Mouse (Mus musculus): ENCODE measurements around the gene Teddm1b. TPM values are rescaled to one million over a fixed set of nuclear protein-coding genes. Genes with fewer than 3 reads are reported as not detected.

The Teddm1b gene
- polyA plus RNA-seq, 1 experiment, result not detected

DNA sequence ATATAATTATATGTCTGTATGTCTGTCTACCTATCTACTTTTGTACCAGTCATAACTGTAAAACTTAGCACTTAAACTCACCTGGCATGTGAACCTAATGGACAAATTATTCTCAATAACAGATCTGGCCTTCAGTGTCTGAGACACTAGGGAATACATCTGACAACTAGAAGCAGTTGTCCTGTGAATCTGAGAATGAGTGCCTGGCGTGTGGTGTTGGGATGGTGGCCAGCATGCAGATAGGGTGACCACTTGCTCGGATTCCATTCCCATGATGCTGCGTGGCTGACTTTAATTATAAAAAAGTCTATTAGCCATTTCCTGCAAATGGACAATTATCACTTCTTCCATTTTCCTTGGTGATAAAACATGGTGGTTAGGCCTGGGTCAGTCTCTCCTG is 31.7 kb downstream of the Teddm1b start:
- Histone ChIP-seq H3K4me3 (replicated peaks; ENCODE audit: insufficient read depth, low read depth, low read length) (no peak overlapping the region), H3K27me3 (ENCODE audit: control insufficient read depth, insufficient read depth, low read length) (no peaks in the 10 kb centered on the region), H3K27ac (ENCODE audit: insufficient read depth, low read length) (no peak overlapping the region), H3K4me1 (ENCODE audit: control insufficient read depth, insufficient read depth, low read length) (no peaks in the 10 kb centered on the region)
- WGBS, result 65% methylated on average over 3 of the region's 3 CpGs
- no peak for DNase-seq
- TF ChIP-seq POLR2A (IDR thresholded peaks at IDR 0.05; ENCODE audit: borderline replicate concordance, insufficient read depth, low read length) (no peak), CTCF (IDR thresholded peaks at IDR 0.05; ENCODE audit: borderline replicate concordance, insufficient read depth, low read depth, low read length) (no peak)

DNA sequence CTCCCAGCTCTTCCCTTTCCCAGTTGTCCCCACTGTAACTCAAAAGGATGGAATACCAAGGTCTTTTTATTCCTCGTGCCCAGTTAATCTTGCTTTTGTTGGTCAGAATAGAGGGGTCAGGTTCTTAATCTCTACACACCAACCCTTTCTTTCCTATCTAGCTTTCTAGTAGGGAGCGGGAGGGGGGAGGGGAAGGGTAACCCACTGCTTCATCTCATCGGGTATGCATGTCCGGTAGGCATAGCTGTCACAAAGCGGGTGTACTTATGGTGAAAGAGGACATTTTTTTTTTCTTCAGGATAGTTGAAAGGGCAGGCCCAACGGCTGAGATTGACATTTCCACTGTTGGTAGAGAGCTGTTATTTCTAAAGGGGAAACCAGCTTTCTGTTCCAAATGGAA is 34.1 kb downstream of the Teddm1b start:
- WGBS, result 81% methylated on average over 6 of the region's 6 CpGs
- TF ChIP-seq POLR2A (IDR thresholded peaks at IDR 0.05; ENCODE audit: borderline replicate concordance, insufficient read depth, low read length) (no peak), CTCF (IDR thresholded peaks at IDR 0.05; ENCODE audit: borderline replicate concordance, insufficient read depth, low read depth, low read length) (no peak)
- Histone ChIP-seq H3K27ac (ENCODE audit: insufficient read depth, low read length) (no peak overlapping the region), H3K27me3 (ENCODE audit: control insufficient read depth, insufficient read depth, low read length) (no peaks in the 10 kb centered on the region), H3K4me1 (ENCODE audit: control insufficient read depth, insufficient read depth, low read length) (no peaks in the 10 kb centered on the region), H3K4me3 (replicated peaks; ENCODE audit: insufficient read depth, low read depth, low read length) (no peak overlapping the region)
- DNase-seq, result no peak

DNA sequence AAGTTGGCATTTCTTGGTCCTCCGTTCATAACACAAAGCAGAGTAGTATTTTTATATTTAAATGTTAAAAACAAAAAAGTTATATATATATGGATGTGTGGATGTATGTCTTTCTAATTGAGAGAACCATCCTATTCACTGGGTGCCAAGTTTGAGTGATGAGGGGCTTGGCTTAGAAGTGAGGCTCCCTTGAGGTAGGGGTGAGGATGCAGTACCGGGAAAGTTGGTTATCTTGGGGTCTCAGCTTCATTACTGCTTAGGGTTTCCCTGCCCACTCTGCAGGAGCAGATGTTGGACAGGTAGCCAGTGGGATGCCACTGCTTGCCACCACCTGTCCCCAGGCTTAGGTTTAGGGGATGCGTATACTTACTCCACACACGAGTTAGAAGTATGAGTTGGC is 34.6 kb downstream of the Teddm1b start:
- H3K4me1 ChIP-seq (ENCODE audit: control insufficient read depth, insufficient read depth, low read length), result no peaks in the 10 kb centered on the region
- 83% methylated on average over 4 of the region's 4 CpGs for WGBS
- no peak overlapping the region for H3K4me3 ChIP-seq (replicated peaks; ENCODE audit: insufficient read depth, low read depth, low read length)
- TF ChIP-seq CTCF (IDR thresholded peaks at IDR 0.05; ENCODE audit: borderline replicate concordance, insufficient read depth, low read depth, low read length) (no peak), POLR2A (IDR thresholded peaks at IDR 0.05; ENCODE audit: borderline replicate concordance, insufficient read depth, low read length) (no peak)
- H3K27me3 ChIP-seq (ENCODE audit: control insufficient read depth, insufficient read depth, low read length), result no peaks in the 10 kb centered on the region
- H3K27ac ChIP-seq (ENCODE audit: insufficient read depth, low read length), result no peak overlapping the region
- no peak for DNase-seq

DNA sequence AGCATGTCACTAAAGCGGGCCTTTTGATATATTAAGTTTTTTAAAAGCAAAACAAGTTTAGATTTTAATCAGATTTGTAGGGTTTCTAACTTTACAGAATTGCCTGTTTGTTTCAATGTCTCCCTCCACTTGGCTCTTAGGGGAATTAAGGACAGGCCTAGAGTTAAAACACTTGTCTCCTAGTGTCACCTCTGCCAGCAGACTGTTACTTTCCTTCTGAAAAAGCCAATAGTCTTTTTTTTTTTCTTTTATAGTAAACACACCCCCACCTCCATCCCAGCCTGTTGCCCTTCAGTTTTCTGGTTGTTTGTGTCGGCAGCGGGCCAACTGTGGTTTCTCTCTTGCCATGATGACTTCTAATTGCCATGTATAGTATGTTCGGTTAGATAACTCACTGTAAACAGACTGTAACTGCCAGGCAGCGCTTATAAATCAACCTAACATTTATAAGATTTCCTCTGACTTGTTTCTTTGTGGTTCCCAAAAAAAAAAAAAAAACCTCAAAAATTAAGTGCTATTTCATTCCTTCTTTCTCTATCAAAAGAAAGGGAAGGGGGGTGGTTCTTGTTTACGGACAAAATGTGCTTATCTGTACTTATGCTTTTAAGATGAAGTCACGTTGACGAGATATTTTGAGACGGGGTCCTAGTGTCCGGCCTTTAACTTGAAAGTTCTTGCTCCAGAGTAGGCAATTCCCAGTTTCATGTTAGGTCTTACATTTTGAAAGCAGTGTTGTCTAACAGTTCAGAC is 35.2 kb downstream of the Teddm1b start:
- Histone ChIP-seq H3K27me3 (ENCODE audit: control insufficient read depth, insufficient read depth, low read length) (no peaks in the 10 kb centered on the region), H3K27ac (ENCODE audit: insufficient read depth, low read length) (no peak overlapping the region), H3K4me3 (replicated peaks; ENCODE audit: insufficient read depth, low read depth, low read length) (no peak overlapping the region), H3K4me1 (ENCODE audit: control insufficient read depth, insufficient read depth, low read length) (no peaks in the 10 kb centered on the region)
- no peak for DNase-seq
- WGBS, result 86% methylated on average over 10 of the region's 10 CpGs
- TF ChIP-seq CTCF (IDR thresholded peaks at IDR 0.05; ENCODE audit: borderline replicate concordance, insufficient read depth, low read depth, low read length), result no peak
- TF ChIP-seq POLR2A (IDR thresholded peaks at IDR 0.05; ENCODE audit: borderline replicate concordance, insufficient read depth, low read length), result no peak

DNA sequence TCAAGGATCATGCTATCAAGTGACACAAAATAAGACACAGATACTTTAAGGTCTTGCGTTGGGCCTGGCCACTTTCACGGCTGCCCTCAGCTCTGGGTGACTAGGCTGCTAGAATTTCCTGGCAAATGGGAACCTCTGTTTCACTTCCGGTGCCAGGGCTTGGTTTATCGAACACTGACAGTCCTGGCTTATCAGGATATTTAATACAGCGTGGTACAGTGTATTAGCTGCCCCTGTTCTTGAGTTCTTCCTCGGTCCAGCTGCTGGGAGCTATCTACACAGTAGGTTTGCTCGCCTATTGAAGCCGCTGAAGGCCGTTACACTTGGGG is 35.8 kb downstream of the Teddm1b start:
- TF ChIP-seq CTCF (IDR thresholded peaks at IDR 0.05; ENCODE audit: borderline replicate concordance, insufficient read depth, low read depth, low read length), result no peak
- H3K27ac ChIP-seq (ENCODE audit: insufficient read depth, low read length), result no peak overlapping the region
- H3K4me1 ChIP-seq (ENCODE audit: control insufficient read depth, insufficient read depth, low read length), result no peaks in the 10 kb centered on the region
- no peak for DNase-seq
- H3K4me3 ChIP-seq (replicated peaks; ENCODE audit: insufficient read depth, low read depth, low read length), result no peak overlapping the region
- no peaks in the 10 kb centered on the region for H3K27me3 ChIP-seq (ENCODE audit: control insufficient read depth, insufficient read depth, low read length)
- WGBS, result 85% methylated on average over 9 of the region's 9 CpGs

DNA sequence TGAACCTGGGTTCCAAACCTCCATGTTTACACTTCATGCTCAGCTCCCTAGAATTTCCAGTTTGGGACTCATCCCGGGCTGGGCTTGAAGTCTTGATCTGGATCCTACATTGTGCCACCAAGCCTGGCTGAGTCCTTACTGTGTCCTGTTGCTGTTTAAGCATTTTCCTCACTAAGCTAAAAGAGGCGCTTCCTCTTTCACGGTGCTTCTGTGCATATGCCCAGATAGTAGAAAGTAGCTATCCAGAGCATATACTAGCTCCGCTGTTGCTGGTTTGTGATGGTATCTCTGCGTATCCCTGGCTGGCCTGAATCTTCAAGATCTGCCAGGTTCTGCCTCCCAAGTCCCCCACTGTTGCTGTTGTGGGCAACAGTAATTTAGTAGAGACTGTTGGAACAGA is 36.3 kb downstream of the Teddm1b start:
- no peak overlapping the region; the same call in 1 of the 2 replicates for H3K27ac ChIP-seq (ENCODE audit: insufficient read depth, low read length)

DNA sequence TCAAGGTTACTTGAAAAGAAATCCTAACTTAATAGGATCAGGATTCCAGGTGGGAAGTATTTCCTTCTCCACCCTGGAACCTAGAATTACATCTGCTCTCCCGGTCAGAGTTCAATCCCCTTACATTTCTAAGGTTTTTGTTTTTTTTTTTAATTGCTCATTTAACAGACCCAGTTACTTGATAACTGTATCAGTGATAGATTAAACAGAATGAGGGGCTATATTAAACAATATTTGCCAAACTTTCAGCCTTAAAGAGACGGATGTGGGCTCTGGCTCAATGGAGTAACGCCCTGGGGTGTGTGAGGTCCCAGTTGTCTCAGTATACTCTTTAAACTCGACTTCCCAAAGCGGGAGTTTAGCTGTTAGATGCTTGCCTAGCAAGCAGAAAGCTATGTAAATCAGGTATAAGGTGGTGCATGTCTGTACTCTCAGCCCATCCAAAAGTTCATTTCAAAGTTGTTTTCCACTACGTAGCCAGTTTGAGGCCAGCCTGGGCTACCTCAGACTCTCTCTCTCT is 37.2 kb downstream of the Teddm1b start:
- no peak overlapping the region for H3K27ac ChIP-seq (ENCODE audit: insufficient read depth, low read length)
- 89% methylated on average over 6 of the region's 6 CpGs for WGBS
- no peaks in the 10 kb centered on the region for H3K4me1 ChIP-seq (ENCODE audit: control insufficient read depth, insufficient read depth, low read length)
- H3K27me3 ChIP-seq (ENCODE audit: control insufficient read depth, insufficient read depth, low read length), result no peaks in the 10 kb centered on the region
- no peak for DNase-seq
- H3K4me3 ChIP-seq (replicated peaks; ENCODE audit: insufficient read depth, low read depth, low read length), result no peak overlapping the region
- no peak for TF ChIP-seq POLR2A (IDR thresholded peaks at IDR 0.05; ENCODE audit: borderline replicate concordance, insufficient read depth, low read length)

More for the DNA sequence above, 36.3 kb downstream of the Teddm1b start:
- 80% methylated on average over 5 of the region's 5 CpGs for WGBS
- Histone ChIP-seq H3K4me1 (ENCODE audit: control insufficient read depth, insufficient read depth, low read length) (no peaks in the 10 kb centered on the region), H3K27me3 (ENCODE audit: control insufficient read depth, insufficient read depth, low read length) (no peaks in the 10 kb centered on the region), H3K4me3 (replicated peaks; ENCODE audit: insufficient read depth, low read depth, low read length) (no peak overlapping the region)
- TF ChIP-seq POLR2A (IDR thresholded peaks at IDR 0.05; ENCODE audit: borderline replicate concordance, insufficient read depth, low read length), result no peak
- TF ChIP-seq CTCF (IDR thresholded peaks at IDR 0.05; ENCODE audit: borderline replicate concordance, insufficient read depth, low read depth, low read length), result no peak
- DNase-seq, result no peak

DNA sequence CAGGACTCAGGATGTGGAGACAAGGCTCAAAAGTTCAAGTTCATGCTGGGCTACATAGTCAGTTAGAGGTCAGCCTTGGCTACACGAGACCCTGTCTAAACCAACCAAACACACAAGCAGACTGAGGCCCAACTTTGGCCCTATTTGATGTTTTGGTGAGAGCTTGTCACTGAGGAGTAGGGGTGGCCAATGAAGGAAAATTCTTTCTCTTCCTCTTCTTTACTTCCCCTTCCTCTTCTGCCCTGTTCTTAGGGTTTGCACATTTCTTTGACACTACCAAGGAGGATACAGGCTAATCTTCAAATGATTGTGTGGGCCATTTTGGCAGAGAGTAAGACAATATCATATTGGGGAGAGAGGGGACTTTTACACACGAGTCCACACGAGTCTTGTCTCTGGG is 39.7 kb downstream of the Teddm1b start:
- H3K4me1 ChIP-seq (ENCODE audit: control insufficient read depth, insufficient read depth, low read length), result no peaks in the 10 kb centered on the region
- H3K4me3 ChIP-seq (replicated peaks; ENCODE audit: insufficient read depth, low read depth, low read length), result no peak overlapping the region
- H3K27me3 ChIP-seq (ENCODE audit: control insufficient read depth, insufficient read depth, low read length), result no peaks in the 10 kb centered on the region
- WGBS, result 80% methylated on average over 3 of the region's 3 CpGs
- no peak for DNase-seq
- TF ChIP-seq CTCF (IDR thresholded peaks at IDR 0.05; ENCODE audit: borderline replicate concordance, insufficient read depth, low read depth, low read length) (no peak), POLR2A (IDR thresholded peaks at IDR 0.05; ENCODE audit: borderline replicate concordance, insufficient read depth, low read length) (no peak)
- H3K27ac ChIP-seq (ENCODE audit: insufficient read depth, low read length), result no peak overlapping the region
